Mouse (Mus musculus) stomach, postnatal 0 days (tissue): ENCODE measurements around the gene Ppara.

ENCODE experiments used
- CTCF ChIP-seq: IDR thresholded peaks from 2 replicates; pipeline ENCODE4 v1.5.1; 2016; ENCODE audit warnings: antibody characterized with exemption, low read depth, mild to moderate bottlenecking, moderate library complexity
- EP300 ChIP-seq: optimal IDR thresholded peaks from 2 replicates; pipeline ENCODE3; 2016; ENCODE audit warnings: antibody characterized with exemption

DNA sequence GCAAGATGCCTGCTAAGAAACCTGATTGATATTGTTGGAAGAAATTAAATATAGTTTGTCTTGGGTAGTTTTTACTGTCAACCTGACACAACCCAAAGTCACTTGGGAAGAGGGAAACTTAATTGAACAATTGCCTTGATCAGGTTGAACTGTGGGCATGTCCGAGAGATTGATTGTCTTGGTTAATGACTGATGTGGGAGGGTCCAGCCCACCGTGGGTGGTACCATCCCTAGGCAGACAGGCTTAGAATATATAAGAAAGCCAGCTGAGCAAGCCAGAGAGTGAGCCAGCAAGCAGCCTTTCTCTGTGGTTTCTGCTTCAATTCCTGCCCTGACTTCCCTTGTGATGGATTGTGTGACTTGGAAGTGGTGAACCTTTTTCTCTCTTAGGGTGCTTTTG lies 17.9 kb downstream of the Ppara start:
- TF ChIP-seq EP300 (no peak), CTCF (no peak)
